Mouse (Mus musculus): ENCODE results near the gene Fasl. TPM values are rescaled to one million over a fixed set of nuclear protein-coding genes. Genes with fewer than 3 reads are reported as not detected.

Gene Fasl
- total and polyA plus RNA-seq, 3 experiments: not detected

- no peak for TF ChIP-seq MAFK (IDR thresholded peaks at IDR 0.05; ENCODE audit: borderline replicate concordance, low read depth, low read length)
Measured at GRCm38 (mm10) chr1:161751311-161751710, 37.0 kb downstream of the Fasl start (continued).

GRCm38 (mm10) chr1:161750471-161751041 lies 37.7 kb downstream of the Fasl start:
- Histone ChIP-seq H3K4me1 (ENCODE audit: control insufficient read depth in 1 of 2, insufficient read depth in 2 of 2, low read length in 2 of 2) (peaks cover 0 to 29% of the 10 kb centered on the region in 2 experiments; a peak in 2 of 4 replicates), H3K9ac (ENCODE audit: control insufficient read depth, low read depth, low read length, poor library complexity, severe bottlenecking) (no peak overlapping the region), H3K9me3 (replicated peaks; ENCODE audit: insufficient read depth, low read length) (no peaks in the 10 kb centered on the region), H3K79me2 (ENCODE audit: control insufficient read depth, insufficient read depth, low read length, poor library complexity) (no peaks in the 10 kb centered on the region), H3K27me3 (ENCODE audit: control insufficient read depth in 1 of 2, insufficient read depth in 2 of 2, low read length in 2 of 2) (no peaks in the 10 kb centered on the region), H3K27ac (ENCODE audit: control insufficient read depth, low read depth, low read length) (peak overlapping the region; percentile 0; the same call in 1 of the 2 replicates), H3K36me3 (ENCODE audit: control insufficient read depth in 1 of 2, insufficient read depth in 2 of 2, low read length in 2 of 2) (peaks cover 0 to 25% of the 10 kb centered on the region in 2 experiments; a peak in 2 of 4 replicates), H3K4me3 (ENCODE audit: control insufficient read depth in 1 of 2, insufficient read depth in 1 of 2, low read depth in 2 of 2, low read length in 2 of 2) (no peak overlapping the region)
- TF ChIP-seq ZNF384 (IDR thresholded peaks at IDR 0.05; ENCODE audit: low read depth, low read length): peak; percentile 74
- no peak for TF ChIP-seq TAL1 (IDR thresholded peaks at IDR 0.05; ENCODE audit: low read length)
- DNase-seq (ENCODE audit: low read depth, low spot score): peak; percentile 37

GRCm38 (mm10) chr1:161748685-161749084 lies 39.6 kb downstream of the Fasl start:
- Histone ChIP-seq H3K4me1 (ENCODE audit: control insufficient read depth in 1 of 2, insufficient read depth in 2 of 2, low read length in 2 of 2) (peaks cover 0 to 41% of the 10 kb centered on the region in 2 experiments; a peak in 2 of 4 replicates), H3K27ac (ENCODE audit: control insufficient read depth, low read depth, low read length) (no peak overlapping the region), H3K9me3 (replicated peaks; ENCODE audit: insufficient read depth, low read length) (no peaks in the 10 kb centered on the region), H3K4me3 (ENCODE audit: control insufficient read depth in 1 of 2, insufficient read depth in 1 of 2, low read depth in 2 of 2, low read length in 2 of 2) (no peak overlapping the region), H3K9ac (ENCODE audit: control insufficient read depth, low read depth, low read length, poor library complexity, severe bottlenecking) (no peak overlapping the region), H3K79me2 (ENCODE audit: control insufficient read depth, insufficient read depth, low read length, poor library complexity) (no peaks in the 10 kb centered on the region), H3K27me3 (ENCODE audit: control insufficient read depth in 1 of 2, insufficient read depth in 2 of 2, low read length in 2 of 2) (no peaks in the 10 kb centered on the region), H3K36me3 (ENCODE audit: control insufficient read depth in 1 of 2, insufficient read depth in 2 of 2, low read length in 2 of 2) (peaks cover 0 to 28% of the 10 kb centered on the region in 2 experiments; a peak in 2 of 4 replicates)
- DNase-seq (ENCODE audit: low read depth, low spot score): no peak
- TF ChIP-seq CHD2 (IDR thresholded peaks at IDR 0.05; ENCODE audit: low read length) (no peak), ZMIZ1 (IDR thresholded peaks at IDR 0.05; ENCODE audit: low read depth, low read length) (no peak), CTCF (IDR thresholded peaks at IDR 0.05 in 2 of 3, conservative IDR thresholded peaks at IDR 0.05 in 1 of 3; ENCODE audit: control insufficient read depth in 1 of 3, insufficient read depth in 1 of 3, low read depth in 2 of 3, low read length in 3 of 3, poor library complexity in 1 of 3, severe bottlenecking in 1 of 3) (no peak), POLR2AphosphoS5 (IDR thresholded peaks at IDR 0.05; ENCODE audit: borderline replicate concordance, low read depth, low read length) (no peak), MXI1 (IDR thresholded peaks at IDR 0.05; ENCODE audit: low read depth, low read length) (no peak), MAX (IDR thresholded peaks at IDR 0.05; ENCODE audit: low read length) (no peak), ZNF384 (IDR thresholded peaks at IDR 0.05; ENCODE audit: low read depth, low read length) (no peak), MYC (IDR thresholded peaks at IDR 0.05; ENCODE audit: low read depth, low read length) (no peak), USF1 (IDR thresholded peaks at IDR 0.05; ENCODE audit: low read depth, low read length) (no peak), ELF1 (IDR thresholded peaks at IDR 0.05; ENCODE audit: low read depth, low read length) (no peak), TAL1 (IDR thresholded peaks at IDR 0.05; ENCODE audit: low read length) (no peak), ZKSCAN1 (IDR thresholded peaks at IDR 0.05; ENCODE audit: low read depth, low read length) (no peak), BHLHE40 (IDR thresholded peaks at IDR 0.05; ENCODE audit: borderline replicate concordance, low read depth, low read length) (no peak), MAZ (IDR thresholded peaks at IDR 0.05; ENCODE audit: low read depth, low read length) (no peak), GATA1 (IDR thresholded peaks at IDR 0.05; ENCODE audit: low read depth, low read length) (no peak), UBTF (IDR thresholded peaks at IDR 0.05; ENCODE audit: borderline replicate concordance, insufficient read depth, low read depth, low read length) (no peak), HCFC1 (IDR thresholded peaks at IDR 0.05; ENCODE audit: low read depth, low read length) (no peak), RCOR1 (IDR thresholded peaks at IDR 0.05; ENCODE audit: low read depth, low read length) (no peak)
